Mouse (Mus musculus) heart, embryonic 14.5 days (tissue): ENCODE measurements around the gene Plekhm1. TPM values are rescaled to one million over a fixed set of nuclear protein-coding genes. Genes with fewer than 3 reads are reported as not detected.

Experiments
- polyA plus RNA-seq: library from polyadenylated mRNA; unstranded; fragments of >200 nt; fragmentation: Nextera tagmentation; extraction: Ambion mirVana; gene quantifications from 2 replicates; pipeline ENCODE4 v1.2.1, GENCODE M21; 2014

The Plekhm1 gene
- polyA plus RNA-seq, 1 experiment from 2014 or later: 6.5 TPM

Other genes starting within 250 kb of the Plekhm1 start
- 2.3 and 2.9 TPM in 2 replicates for gene Fmnl1, start 241.6 kb downstream of the Plekhm1 start, polyA plus RNA-seq
- 0.18 and 0.30 TPM in 2 replicates for gene 1700023F06Rik, start 204.1 kb downstream of the Plekhm1 start, polyA plus RNA-seq
- gene Spata32, start 194.3 kb downstream of the Plekhm1 start, polyA plus RNA-seq: not detected in 2 replicates
- gene Map3k14, start 145.2 kb downstream of the Plekhm1 start, polyA plus RNA-seq: 1.3 and 1.5 TPM in 2 replicates
- gene Arhgap27, start 49.0 kb downstream of the Plekhm1 start, polyA plus RNA-seq: 5.6 and 6.5 TPM in 2 replicates
- gene Lrrc37a, start 91.9 kb upstream of the Plekhm1 start, polyA plus RNA-seq: not detected in 2 replicates
- not detected in 2 replicates for gene Gm884, start 208.5 kb upstream of the Plekhm1 start, polyA plus RNA-seq
- not detected in 2 replicates for gene Lyzl6, start 226.2 kb upstream of the Plekhm1 start, polyA plus RNA-seq
- not detected in 2 replicates for gene Rprml, start 236.9 kb upstream of the Plekhm1 start, polyA plus RNA-seq